Mouse (Mus musculus) embryonic facial prominence, embryonic 14.5 days (tissue): ENCODE results near the gene Odf4. TPM values are rescaled to one million over a fixed set of nuclear protein-coding genes. Genes with fewer than 3 reads are reported as not detected.

ENCODE experiments used
- ATAC-seq: fragments of 200-750 bp; cut with Nextera tagmentation; 2 replicates; pipeline ENCODE4 v1.8.0; 2017; ENCODE audit warnings: low read depth, moderate number of reproducible peaks, moderate TSS enrichment
- DNase-seq: peaks from one replicate; pipeline ENCODE4 v3.0.0-alpha.2; 2015; ENCODE audit warnings: low spot score
- H3K27ac ChIP-seq: fragments of 300-500 bp; sonication (generic); replicated peaks from 2 replicates; pipeline ENCODE4 v1.5.1; 2014; ENCODE audit warnings: low read depth, mild to moderate bottlenecking, low read length, moderate library complexity
- H3K27me3 ChIP-seq: fragments of 300-500 bp; sonication (generic); replicated peaks from 2 replicates; pipeline ENCODE4 v1.6.1; 2014; ENCODE audit warnings: low read length; ENCODE audit not compliant: control insufficient read depth, insufficient read depth
- H3K36me3 ChIP-seq: fragments of 300-500 bp; sonication (generic); 2 replicates; pipeline ENCODE4 v1.6.1; 2014; ENCODE audit warnings: low read length, mixed read lengths; ENCODE audit not compliant: control insufficient read depth, insufficient read depth
- H3K4me1 ChIP-seq: fragments of 300-500 bp; sonication (generic); 2 replicates; pipeline ENCODE4 v1.6.1; 2014; ENCODE audit warnings: antibody characterized with exemption, low read length; ENCODE audit not compliant: control insufficient read depth, insufficient read depth
- H3K4me2 ChIP-seq: fragments of 300-500 bp; sonication (generic); 2 replicates; pipeline ENCODE4 v1.6.1; 2014; ENCODE audit warnings: low read depth, mild to moderate bottlenecking, low read length, moderate library complexity, mixed read lengths
- H3K4me3 ChIP-seq: fragments of 300-500 bp; sonication (generic); 2 replicates; pipeline ENCODE4 v1.5.1; 2014; ENCODE audit warnings: low read depth, mild to moderate bottlenecking, low read length
- H3K9ac ChIP-seq: fragments of 300-500 bp; sonication (generic); 2 replicates; pipeline ENCODE4 v1.6.1; 2014; ENCODE audit warnings: low read depth, mild to moderate bottlenecking, low read length, moderate library complexity, mixed read lengths
- H3K9me3 ChIP-seq: fragments of 300-500 bp; sonication (generic); 2 replicates; pipeline ENCODE4 v1.6.1; 2016; ENCODE audit warnings: low read length; ENCODE audit not compliant: control insufficient read depth
- WGBS: fragments of 180-500 bp; shearing (Covaris S2); extraction: QIAGEN DNeasy Blood & Tissue Kit; methylation state at CpG from one replicate; pipeline ENCODE4 v1.1.7; 2014; 5-methylcytosine and 5-hydroxymethylcytosine counted together
- polyA plus RNA-seq: library from polyadenylated mRNA; unstranded; fragments of >200 nt; fragmentation: Nextera tagmentation; extraction: Ambion mirVana; gene quantifications from 2 replicates; pipeline ENCODE4 v1.2.1, GENCODE M21; 2014

Odf4 gene
- polyA plus RNA-seq, 1 experiment from 2014 or later, result not detected

DNA sequence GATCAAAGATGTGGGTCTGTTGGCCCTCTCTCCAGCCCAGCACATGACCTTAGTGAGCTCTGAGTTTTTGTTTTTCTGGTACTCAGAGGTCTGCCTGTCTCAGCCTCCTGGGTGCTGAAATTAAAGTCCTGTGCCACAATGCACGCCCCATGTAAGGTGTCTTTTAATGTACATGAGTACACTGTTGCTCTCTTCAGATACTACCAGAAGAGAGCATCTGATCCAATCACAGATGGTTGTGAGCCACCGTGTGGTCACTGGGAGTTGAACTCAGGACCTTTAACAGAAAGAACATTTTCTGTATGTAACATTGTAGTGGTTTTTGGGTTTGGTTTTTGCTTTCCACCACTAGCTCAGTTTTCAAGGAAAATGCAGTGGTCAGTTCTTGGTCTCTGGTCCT is 23.1 kb downstream of the Odf4 start:
- 87% methylated on average over 2 of the region's 2 CpGs for WGBS
- DNase-seq, result no peak
- H3K36me3 ChIP-seq, result peaks cover 38% of the 10 kb centered on the region

GRCm38 (mm10) chr11:68902823-68903222 is 24.1 kb downstream of the Odf4 start:
- Histone ChIP-seq H3K27ac (no peak overlapping the region), H3K9ac (peak overlapping the region; percentile 99), H3K27me3 (no peaks in the 10 kb centered on the region), H3K9me3 (no peaks in the 10 kb centered on the region), H3K36me3 (peaks cover 38% of the 10 kb centered on the region), H3K4me3 (peak overlapping the region; percentile 58), H3K4me1 (no peaks in the 10 kb centered on the region; the same call in 1 of the 2 replicates), H3K4me2 (peak overlapping the region; percentile 58)
- ATAC-seq, result no peak
- WGBS, result 79% methylated on average over 5 of the region's 5 CpGs
- DNase-seq, result no peak

More for the DNA sequence above, 23.1 kb downstream of the Odf4 start:
- no peak overlapping the region for H3K4me3 ChIP-seq
- H3K27me3 ChIP-seq, result no peaks in the 10 kb centered on the region
- no peaks in the 10 kb centered on the region for H3K9me3 ChIP-seq
- H3K4me2 ChIP-seq, result no peak overlapping the region
- H3K27ac ChIP-seq, result no peak overlapping the region
- H3K9ac ChIP-seq, result peak overlapping the region; percentile 10; the same call in 1 of the 2 replicates
- no peak for ATAC-seq
- no peaks in the 10 kb centered on the region; the same call in 1 of the 2 replicates for H3K4me1 ChIP-seq

DNA sequence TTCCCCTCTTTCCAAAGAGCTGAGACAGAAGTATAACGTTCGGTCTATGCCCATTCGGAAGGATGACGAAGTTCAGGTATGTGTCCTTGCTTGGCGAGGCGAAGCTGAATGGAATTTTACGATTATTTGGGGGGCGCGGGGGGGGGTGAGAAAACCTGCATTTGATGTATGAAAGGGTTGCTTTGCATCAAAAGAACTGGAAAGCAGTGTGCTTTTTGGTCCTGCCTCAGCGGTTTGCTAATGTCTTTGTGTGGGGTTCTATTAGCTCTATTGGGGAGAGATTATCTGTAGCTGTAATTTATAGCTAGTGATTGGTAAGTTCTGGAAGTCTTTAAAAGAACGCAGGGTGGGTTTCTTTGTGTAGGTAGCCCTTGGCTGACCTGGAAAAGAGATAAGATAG is 24.5 kb downstream of the Odf4 start:
- 5% methylated on average over 11 of the region's 11 CpGs for WGBS
- Histone ChIP-seq H3K27me3 (no peaks in the 10 kb centered on the region), H3K4me2 (peak overlapping the region; percentile 58), H3K4me1 (no peaks in the 10 kb centered on the region; the same call in 1 of the 2 replicates), H3K36me3 (peaks cover 38% of the 10 kb centered on the region), H3K9me3 (no peaks in the 10 kb centered on the region), H3K9ac (peak overlapping the region; percentile 99), H3K27ac (no peak overlapping the region), H3K4me3 (peak overlapping the region; percentile 58)
- ATAC-seq, result no peak
- DNase-seq, result no peak

- Histone ChIP-seq H3K4me2 (peak overlapping the region; percentile 58), H3K4me1 (no peaks in the 10 kb centered on the region; the same call in 1 of the 2 replicates), H3K9ac (peak overlapping the region; percentile 99), H3K27me3 (no peaks in the 10 kb centered on the region), H3K36me3 (peaks cover 38% of the 10 kb centered on the region), H3K27ac (peak overlapping the region; percentile 92), H3K9me3 (no peaks in the 10 kb centered on the region), H3K4me3 (peak overlapping the region; percentile 58)
- WGBS, result 0% methylated on average over 10 of the region's 10 CpGs
- ATAC-seq (no peak), DNase-seq (no peak)
These were observed 24.9 kb downstream of the Odf4 start for GRCm38 (mm10) chr11:68902047-68902364.

- Histone ChIP-seq H3K4me2 (peak within 1 kb of the TSS; percentile 64), H3K27me3 (no peaks in the 10 kb centered on the region), H3K27ac (peak within 1 kb of the TSS; percentile 92), H3K9me3 (no peaks in the 10 kb centered on the region), H3K4me3 (peak within 1 kb of the TSS; percentile 58), H3K9ac (peak within 1 kb of the TSS; percentile 99), H3K36me3 (peaks cover 38% of the 10 kb centered on the region), H3K4me1 (no peaks in the 10 kb centered on the region; the same call in 1 of the 2 replicates)
- peak; percentile 99 for DNase-seq
- ATAC-seq, result peak; percentile 90
- under 1% methylated on average over 52 of the region's 52 CpGs for WGBS
These were observed 25.4 kb downstream of the Odf4 start, which contains the start of gene Rpl26 for GRCm38 (mm10) chr11:68901351-68902046. Gene Rpl26 (plus strand): TSS chr11:68901583.

- 22% methylated on average over 31 of the region's 31 CpGs for WGBS
- Histone ChIP-seq H3K4me3 (peak overlapping the region; percentile 58), H3K9me3 (no peaks in the 10 kb centered on the region), H3K4me1 (no peaks in the 10 kb centered on the region; the same call in 1 of the 2 replicates), H3K9ac (peak overlapping the region; percentile 99), H3K27ac (no peak overlapping the region), H3K27me3 (no peaks in the 10 kb centered on the region), H3K36me3 (peaks cover 31% of the 10 kb centered on the region), H3K4me2 (peak overlapping the region; percentile 64)
- ATAC-seq, result no peak; the same call in 1 of the 2 replicates
- no peak for DNase-seq
These were observed 26.1 kb downstream of the Odf4 start for GRCm38 (mm10) chr11:68900519-68901350.

DNA sequence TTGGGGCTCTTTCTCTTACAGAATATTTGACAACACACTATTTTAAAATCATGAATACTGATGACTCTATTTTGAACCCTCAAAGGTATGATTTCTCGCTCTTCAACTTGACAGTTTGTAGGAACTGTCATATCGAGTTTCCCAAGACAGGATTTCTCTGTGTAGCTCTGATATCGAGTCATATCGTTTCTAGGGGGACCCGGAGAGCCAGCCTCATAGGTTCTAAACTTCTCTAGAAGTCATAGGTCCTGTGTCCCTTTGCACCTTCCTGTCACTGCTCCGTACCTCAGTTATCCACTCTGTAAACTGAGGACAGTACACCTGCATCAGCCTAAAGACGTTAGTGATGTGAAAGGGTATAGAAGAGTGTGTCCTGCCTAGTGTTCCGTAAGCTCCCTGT is 27.1 kb downstream of the Odf4 start:
- peaks cover 22% of the 10 kb centered on the region for H3K36me3 ChIP-seq
- no peaks in the 10 kb centered on the region; the same call in 1 of the 2 replicates for H3K4me1 ChIP-seq
- H3K4me2 ChIP-seq, result no peak overlapping the region
- H3K9ac ChIP-seq, result no peak overlapping the region
- ATAC-seq, result no peak
- 81% methylated on average over 8 of the region's 8 CpGs for WGBS
- no peaks in the 10 kb centered on the region for H3K27me3 ChIP-seq
- H3K27ac ChIP-seq, result no peak overlapping the region
- H3K4me3 ChIP-seq, result no peak overlapping the region
- H3K9me3 ChIP-seq, result no peaks in the 10 kb centered on the region
- DNase-seq, result no peak

DNA sequence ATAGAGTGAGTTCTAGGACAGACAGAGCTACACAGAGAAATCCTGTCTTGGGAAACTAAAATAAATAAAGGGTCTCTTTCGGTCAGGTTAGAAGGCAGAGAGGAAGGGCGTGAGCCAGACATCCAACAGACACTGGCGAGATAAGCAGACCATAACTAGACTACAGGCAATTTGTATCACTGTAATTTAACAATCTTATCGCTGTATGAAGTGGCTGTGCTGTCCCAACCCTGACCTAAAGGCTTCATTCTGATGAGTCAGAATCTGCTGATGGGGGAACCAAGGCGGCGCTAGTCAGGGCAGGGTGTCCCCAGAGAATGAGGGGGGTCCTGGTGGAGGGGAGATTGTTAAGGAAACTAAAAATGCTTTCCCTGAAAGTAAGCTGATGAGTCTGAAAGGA is 28.1 kb downstream of the Odf4 start:
- H3K27me3 ChIP-seq, result no peaks in the 10 kb centered on the region

More for the DNA sequence above, 28.1 kb downstream of the Odf4 start:
- H3K36me3 ChIP-seq, result peaks cover 11% of the 10 kb centered on the region
- DNase-seq, result no peak
- H3K27ac ChIP-seq, result no peak overlapping the region
- H3K9me3 ChIP-seq, result no peaks in the 10 kb centered on the region
- no peaks in the 10 kb centered on the region; the same call in 1 of the 2 replicates for H3K4me1 ChIP-seq
- no peak overlapping the region for H3K9ac ChIP-seq
- WGBS, result 82% methylated on average over 6 of the region's 6 CpGs
- no peak overlapping the region for H3K4me2 ChIP-seq
- no peak for ATAC-seq
- no peak overlapping the region for H3K4me3 ChIP-seq
